Mouse (Mus musculus) olfactory bulb, adult 2 months (tissue): ENCODE results near the gene Kcnj9.

Experiments used
- CTCF ChIP-seq: fragments of 200-500 bp; IDR thresholded peaks from 2 replicates; pipeline ENCODE4 v1.5.1; 2012; ENCODE audit warnings: low read depth, mild to moderate bottlenecking, low read length, moderate library complexity; ENCODE audit not compliant: insufficient read depth
- POLR2A ChIP-seq: fragments of 200-500 bp; IDR thresholded peaks from 2 replicates; pipeline ENCODE4 v1.6.1; 2012; ENCODE audit warnings: mild to moderate bottlenecking, low read depth, low read length, moderate library complexity; ENCODE audit not compliant: insufficient read depth

DNA sequence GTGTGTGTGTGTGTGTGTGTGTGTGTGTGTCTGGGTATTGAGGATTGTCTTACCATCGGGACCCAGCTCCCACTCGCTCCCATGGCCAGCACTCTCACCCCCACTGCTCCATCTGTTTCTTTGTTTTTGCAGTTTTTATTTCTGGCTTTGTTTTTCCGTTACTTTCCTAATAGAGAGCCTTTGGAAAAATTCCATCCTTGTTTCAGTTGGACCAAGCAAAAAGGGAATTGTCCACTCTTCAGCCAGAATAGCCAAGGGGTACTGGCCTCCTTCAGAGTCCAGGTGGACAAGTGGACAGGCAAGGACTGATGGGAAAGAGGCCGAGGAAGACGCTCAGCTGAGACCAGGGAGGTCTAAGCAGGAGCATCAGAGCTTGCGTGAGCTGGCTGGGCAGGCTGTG is 22.2 kb downstream of the Kcnj9 start:
- TF ChIP-seq CTCF: no peak
- TF ChIP-seq POLR2A: no peak
